Mouse (Mus musculus) brain, embryonic 14.5 days (tissue): ENCODE results near the gene Ahnak.

ENCODE experiments used
- CTCF ChIP-seq: fragments of 200-500 bp; IDR thresholded peaks from 2 replicates; pipeline ENCODE4 v1.5.1; 2012; ENCODE audit warnings: inconsistent platforms, mild to moderate bottlenecking, moderate library complexity, borderline replicate concordance; ENCODE audit not compliant: insufficient read depth, insufficient read length; ENCODE audit errors: extremely low read depth
- POLR2A ChIP-seq: fragments of 200-500 bp; IDR thresholded peaks from 2 replicates; pipeline ENCODE4 v1.6.1; 2012; ENCODE audit warnings: mild to moderate bottlenecking, inconsistent platforms, borderline replicate concordance; ENCODE audit not compliant: poor library complexity, insufficient read depth, insufficient read length, severe bottlenecking; ENCODE audit errors: extremely low read depth

- TF ChIP-seq CTCF (no peak), POLR2A (no peak)
Observed at GRCm38 (mm10) chr19:9072157-9072530, 83.1 kb downstream of the Ahnak start.
